Mouse (Mus musculus) gastrocnemius, adult 2 months (tissue): ENCODE results near the gene Calr. TPM values are rescaled to one million over a fixed set of nuclear protein-coding genes. Genes with fewer than 3 reads are reported as not detected.
"Not testable (repeated sequence)": the region's sequence is repeated elsewhere in the genome, so short reads cannot be mapped to it uniquely, and the experiment has no call there.

Experiments
- DNase-seq: peaks from one replicate; pipeline ENCODE4 v3.0.0; 2022
- H3K27ac ChIP-seq: fragments of 200-600 bp; 2 replicates; pipeline ENCODE4 v1.8.1; 2022; ENCODE audit warnings: mild to moderate bottlenecking
- H3K4me3 ChIP-seq: fragments of 200-600 bp; 2 replicates; pipeline ENCODE4 v1.8.1; 2022; ENCODE audit warnings: mild to moderate bottlenecking, moderate library complexity
- CTCF ChIP-seq: fragments of 200-600 bp; IDR thresholded peaks from 2 replicates; pipeline ENCODE4 v1.8.1; 2022; ENCODE audit warnings: antibody characterized with exemption, mild to moderate bottlenecking, moderate library complexity
- intact Hi-C: fragments of 180-260 bp; cut with DNase I; formaldehyde crosslinking; loops from one replicate; pipeline ENCODE4 v1.15.1; 2025
- total RNA-seq, 2 experiments: library from RNA; stranded (reverse); gene quantifications; 2 replicates each; pipeline ENCODE4 v1.2.3; 2021

The Calr gene
- total RNA-seq, 2 experiments from 2014 or later: 149 to 205 TPM

GRCm38 (mm10) chr8:84831490-84831889 lies 15.2 kb downstream of the Calr start, which contains the start of gene Gadd45gip1:
Gene Gadd45gip1 (plus strand): TSS chr8:84831522.
- TF ChIP-seq CTCF: peak; percentile 47
- intact Hi-C loops: no loop called here
- peak; percentile 74 for DNase-seq

GRCm38 (mm10) chr8:84826518-84826917 lies 20.2 kb downstream of the Calr start:
- H3K4me3 ChIP-seq, intact Hi-C loops, DNase-seq, H3K27ac ChIP-seq: not testable (repeated sequence)

More at GRCm38 (mm10) chr8:84831490-84831889, 15.2 kb downstream of the Calr start, which contains the start of gene Gadd45gip1:
- H3K4me3 ChIP-seq: peak within 1 kb of the TSS; percentile 85
- H3K27ac ChIP-seq: peak within 1 kb of the TSS; percentile 94

- intact Hi-C loops: no loop called here
- DNase-seq: no peak
- no peak overlapping the region for H3K27ac ChIP-seq
- TF ChIP-seq CTCF: no peak
- H3K4me3 ChIP-seq: no peak overlapping the region
Measured at GRCm38 (mm10) chr8:84825636-84826035, 21.1 kb downstream of the Calr start.

GRCm38 (mm10) chr8:84823653-84824052 lies 23.1 kb downstream of the Calr start:
- intact Hi-C loops: no loop called here
- peak; percentile 73 for DNase-seq
- Histone ChIP-seq H3K4me3 (no peak overlapping the region), H3K27ac (no peak overlapping the region)
- peak; percentile 81 for TF ChIP-seq CTCF

GRCm38 (mm10) chr8:84822723-84823122 lies 24.0 kb downstream of the Calr start, which contains the start of gene Dand5:
Gene Dand5 (minus strand): TSS chr8:84822823.
- H3K4me3 ChIP-seq: no peak within 1 kb of the TSS
- no peak for DNase-seq
- intact Hi-C loops: no loop called here
- H3K27ac ChIP-seq: no peak within 1 kb of the TSS
- TF ChIP-seq CTCF: no peak

GRCm38 (mm10) chr8:84816117-84816516 lies 30.6 kb downstream of the Calr start:
- no peak for DNase-seq
- intact Hi-C loops: no loop called here
- H3K27ac ChIP-seq: peak overlapping the region; percentile 96; the same call in 1 of the 2 replicates
- H3K4me3 ChIP-seq: no peak overlapping the region
- no peak for TF ChIP-seq CTCF

- H3K27ac ChIP-seq: peak overlapping the region; percentile 96
- intact Hi-C loops: loop anchor here (2.0 kb wide), 1 partner anchor 177 kb away; no protein-coding TSS in a partner anchor
- no peak for TF ChIP-seq CTCF
- peak overlapping the region; percentile 65 for H3K4me3 ChIP-seq
- peak; percentile 97 for DNase-seq
Measured at GRCm38 (mm10) chr8:84815547-84815946, 31.2 kb downstream of the Calr start.

- Histone ChIP-seq H3K27ac (peak overlapping the region; percentile 96), H3K4me3 (peak overlapping the region; percentile 65)
- peak; percentile 71 for DNase-seq
- TF ChIP-seq CTCF: no peak
- intact Hi-C loops: loop anchor here (2.0 to 5.0 kb wide), 2 partner anchors 176 to 222 kb away; no protein-coding TSS in a partner anchor
Measured at GRCm38 (mm10) chr8:84814555-84815441, 31.9 kb downstream of the Calr start.

GRCm38 (mm10) chr8:84814240-84814554 lies 32.5 kb downstream of the Calr start:
- Histone ChIP-seq H3K4me3 (peak overlapping the region; percentile 65), H3K27ac (peak overlapping the region; percentile 96)
- no peak for DNase-seq
- TF ChIP-seq CTCF: no peak
- intact Hi-C loops: loop anchor here (2.0 to 5.0 kb wide), 2 partner anchors 175 to 222 kb away; no protein-coding TSS in a partner anchor

- Histone ChIP-seq H3K27ac (peak overlapping the region; percentile 96), H3K4me3 (no peak overlapping the region)
- TF ChIP-seq CTCF: no peak
- no peak for DNase-seq
- intact Hi-C loops: loop anchor here (2.0 to 5.0 kb wide), 4 partner anchors 75 to 222 kb away; no protein-coding TSS in a partner anchor
Measured at GRCm38 (mm10) chr8:84813830-84814229, 32.9 kb downstream of the Calr start.

GRCm38 (mm10) chr8:84813059-84813458 lies 33.7 kb downstream of the Calr start:
- peak overlapping the region; percentile 53 for H3K27ac ChIP-seq
- intact Hi-C loops: loop anchor here (2.0 to 5.0 kb wide), 3 partner anchors 74 to 221 kb away; no protein-coding TSS in a partner anchor
- H3K4me3 ChIP-seq: no peak overlapping the region
- DNase-seq: peak; percentile 83
- peak; percentile 86 for TF ChIP-seq CTCF

GRCm38 (mm10) chr8:84811303-84811702 lies 35.4 kb downstream of the Calr start:
- peak overlapping the region; percentile 63 for H3K4me3 ChIP-seq
- TF ChIP-seq CTCF: no peak
- H3K27ac ChIP-seq: peak overlapping the region; percentile 64
- intact Hi-C loops: loop anchor here (5.0 kb wide), 1 partner anchor 219 kb away; no protein-coding TSS in a partner anchor
- DNase-seq: no peak

- DNase-seq: peak; percentile 94
- Histone ChIP-seq H3K4me3 (peak overlapping the region; percentile 63), H3K27ac (peak overlapping the region; percentile 64)
- intact Hi-C loops: loop anchor here (5.0 kb wide), 1 partner anchor 219 kb away; no protein-coding TSS in a partner anchor
- peak; percentile 88 for TF ChIP-seq CTCF
Measured at GRCm38 (mm10) chr8:84810896-84811295, 35.8 kb downstream of the Calr start.
